Mouse (Mus musculus) neural tube, embryonic 15.5 days (tissue): ENCODE measurements around the gene H2-M9. TPM values are rescaled to one million over a fixed set of nuclear protein-coding genes. Genes with fewer than 3 reads are reported as not detected.

ENCODE experiments used
- ATAC-seq: fragments of 200-750 bp; cut with Nextera tagmentation; 2 replicates; pipeline ENCODE4 v1.8.0; 2017; ENCODE audit warnings: mild to moderate bottlenecking, moderate TSS enrichment, moderate library complexity; ENCODE audit not compliant: low FRiP score
- H3K27ac ChIP-seq: fragments of 300-500 bp; sonication (generic); replicated peaks from 2 replicates; pipeline ENCODE4 v1.5.1; 2015; ENCODE audit warnings: mild to moderate bottlenecking, inconsistent platforms
- H3K27me3 ChIP-seq: fragments of 300-500 bp; sonication (generic); replicated peaks from 2 replicates; pipeline ENCODE4 v1.6.1; 2015; ENCODE audit warnings: inconsistent platforms
- H3K36me3 ChIP-seq: fragments of 300-500 bp; sonication (generic); 2 replicates; pipeline ENCODE4 v1.6.1; 2015; ENCODE audit warnings: inconsistent platforms
- H3K4me1 ChIP-seq: fragments of 300-500 bp; sonication (generic); 2 replicates; pipeline ENCODE4 v1.6.1; 2015; ENCODE audit warnings: inconsistent platforms
- H3K4me2 ChIP-seq: fragments of 300-500 bp; sonication (generic); 2 replicates; pipeline ENCODE4 v1.6.1; 2015; ENCODE audit warnings: inconsistent platforms, mild to moderate bottlenecking, moderate library complexity
- H3K4me3 ChIP-seq: fragments of 300-500 bp; sonication (generic); replicated peaks from 2 replicates; pipeline ENCODE4 v1.5.1; 2015; ENCODE audit warnings: mild to moderate bottlenecking, inconsistent platforms
- H3K9ac ChIP-seq: fragments of 300-500 bp; sonication (generic); replicated peaks from 2 replicates; pipeline ENCODE4 v1.6.1; 2015; ENCODE audit warnings: mild to moderate bottlenecking, inconsistent platforms
- H3K9me3 ChIP-seq: fragments of 300-500 bp; sonication (generic); replicated peaks from 2 replicates; pipeline ENCODE4 v1.6.1; 2016; ENCODE audit warnings: inconsistent platforms
- WGBS: fragments of 180-500 bp; shearing (Covaris S2); methylation state at CpG from one replicate; pipeline ENCODE4 v1.1.7; 2015; ENCODE audit warnings: mixed read lengths; 5-methylcytosine and 5-hydroxymethylcytosine counted together
- polyA plus RNA-seq: library from polyadenylated mRNA; unstranded; fragments of >200 nt; fragmentation: Nextera tagmentation; extraction: Ambion mirVana; gene quantifications from 2 replicates; pipeline ENCODE4 v1.2.1, GENCODE M21; 2015

Gene H2-M9
- polyA plus RNA-seq = not detected in 2 replicates

- Histone ChIP-seq H3K9ac (no peak within 1 kb of the TSS), H3K4me3 (no peak within 1 kb of the TSS), H3K4me2 (no peak within 1 kb of the TSS), H3K27me3 (no peaks in the 10 kb centered on the region), H3K4me1 (no peaks in the 10 kb centered on the region), H3K36me3 (no peaks in the 10 kb centered on the region), H3K9me3 (no peaks in the 10 kb centered on the region), H3K27ac (no peak within 1 kb of the TSS)
- 92% methylated on average over 3 of the region's 3 CpGs for WGBS
- ATAC-seq = no peak
These were observed at the start of gene H2-M9 for GRCm38 (mm10) chr17:36642566-36642965. Gene H2-M9, minus strand, starts transcription at chr17:36642666.

DNA sequence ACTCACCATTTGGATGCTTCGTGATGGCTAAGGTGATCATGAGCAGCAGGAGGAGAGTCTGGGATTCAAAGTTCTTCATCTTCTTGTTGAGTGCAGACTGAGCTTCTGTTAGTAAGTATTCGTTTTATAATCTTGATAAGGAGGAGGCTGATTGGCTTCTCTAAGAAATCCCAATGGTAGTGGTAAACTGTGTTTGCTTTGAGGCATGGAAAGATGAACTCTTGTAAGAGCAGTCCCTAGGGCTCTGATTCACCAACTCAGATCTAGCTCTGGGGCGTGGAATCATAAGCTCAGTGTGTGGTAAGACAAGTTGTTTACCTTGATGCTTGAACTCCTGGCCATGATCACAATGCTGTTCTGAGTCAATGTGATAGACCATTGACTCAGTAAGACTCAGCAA, 29.7 kb upstream of the H2-M9 start, which contains the start of gene H2-M1:
TSS of gene H2-M1 (minus strand) at position 101 of the 400 bp plus-strand sequence.
- ATAC-seq = no peak
- no peak within 1 kb of the TSS for H3K27ac ChIP-seq
- WGBS = 75% methylated on average over 3 of the region's 3 CpGs

More for the DNA sequence above, 29.7 kb upstream of the H2-M9 start, which contains the start of gene H2-M1:
- H3K36me3 ChIP-seq = no peaks in the 10 kb centered on the region
- no peak within 1 kb of the TSS for H3K4me2 ChIP-seq
- H3K4me1 ChIP-seq = no peaks in the 10 kb centered on the region
- H3K9me3 ChIP-seq = no peaks in the 10 kb centered on the region
- H3K27me3 ChIP-seq = no peaks in the 10 kb centered on the region
- H3K9ac ChIP-seq = no peak within 1 kb of the TSS
- H3K4me3 ChIP-seq = no peak within 1 kb of the TSS

Other genes with a start within 250 kb of the H2-M9 start
- gene H2-M10.4, start 180.3 kb downstream of the H2-M9 start, polyA plus RNA-seq = not detected in 2 replicates
- gene H2-M11, start 95.6 kb downstream of the H2-M9 start, polyA plus RNA-seq = not detected in 2 replicates
- gene H2-M1, start 29.6 kb upstream of the H2-M9 start, polyA plus RNA-seq = not detected in 2 replicates
- gene H2-M10.5, start 130.2 kb upstream of the H2-M9 start, polyA plus RNA-seq = not detected in 2 replicates
- not detected in 2 replicates for gene H2-M10.6, start 169.5 kb upstream of the H2-M9 start, polyA plus RNA-seq
- gene Trim26, start 194.5 kb upstream of the H2-M9 start, polyA plus RNA-seq = 51.2 and 52.0 TPM in 2 replicates
- gene Trim15, start 224.5 kb upstream of the H2-M9 start, polyA plus RNA-seq = 0.73 and 0.82 TPM in 2 replicates
- 1.4 and 1.9 TPM in 2 replicates for gene Trim10, start 226.9 kb upstream of the H2-M9 start, polyA plus RNA-seq
- gene Trim40, start 247.5 kb upstream of the H2-M9 start, polyA plus RNA-seq = not detected in 2 replicates